Mouse (Mus musculus) lung, adult 2 months (tissue): Measurements from ENCODE around the gene Tk1. TPM values are rescaled to one million over a fixed set of nuclear protein-coding genes. Genes with fewer than 3 reads are reported as not detected.

Source experiments
- DNase-seq: peaks from one replicate; pipeline ENCODE4 v3.0.0; 2022
- H3K4me1 ChIP-seq: fragments of 200-500 bp; 2 replicates; pipeline ENCODE4 v1.6.1; 2011; ENCODE audit warnings: low read length; ENCODE audit not compliant: control insufficient read depth, insufficient read depth
- H3K4me3 ChIP-seq: fragments of 200-500 bp; replicated peaks from 2 replicates; pipeline ENCODE3; 2011; ENCODE audit warnings: low read depth, mild to moderate bottlenecking, control low read depth, low read length; ENCODE audit errors: extremely low read depth
- CTCF ChIP-seq: fragments of 200-500 bp; IDR thresholded peaks from 2 replicates; pipeline ENCODE4 v1.5.1; 2011; ENCODE audit warnings: mild to moderate bottlenecking, low read length, control low read depth; ENCODE audit not compliant: insufficient read depth
- POLR2A ChIP-seq: fragments of 200-500 bp; IDR thresholded peaks from 2 replicates; pipeline ENCODE4 v1.6.1; 2011; ENCODE audit warnings: low read depth, mild to moderate bottlenecking, control low read depth, low read length, borderline replicate concordance; ENCODE audit errors: extremely low read depth
- WGBS: fragments of 180-500 bp; shearing (Covaris S2); methylation state at CpG from one replicate; pipeline ENCODE4 v1.1.7; 2018; 5-methylcytosine and 5-hydroxymethylcytosine counted together
- polyA plus RNA-seq: library from polyadenylated mRNA; depleted of rRNA; stranded (reverse); fragments of >200 nt; gene quantifications from 2 replicates; pipeline ENCODE4 v1.2.3, GENCODE M21; 2012

The Tk1 gene
- polyA plus RNA-seq, 1 experiment: 11.5 TPM

DNA sequence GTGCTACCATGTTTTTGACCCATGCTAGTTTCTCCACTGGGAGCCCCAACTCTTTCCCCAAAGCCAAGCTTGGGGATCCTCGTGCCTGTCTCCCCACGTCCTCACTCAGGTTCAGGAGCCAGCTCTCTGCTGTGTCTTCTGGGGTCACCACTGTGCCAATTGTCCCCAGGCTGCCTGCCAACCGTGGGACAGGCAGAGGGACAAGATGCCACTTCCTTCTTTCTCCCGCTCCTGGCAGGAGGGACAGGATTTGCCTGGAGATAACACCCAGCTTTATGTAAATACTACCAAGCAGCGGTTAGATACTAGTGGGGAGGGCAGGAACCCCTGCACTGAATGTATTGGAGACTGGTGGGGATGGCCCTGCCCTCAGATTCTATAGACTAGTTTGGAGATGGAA, 12.0 kb downstream of the Tk1 start:
- Histone ChIP-seq H3K4me3 (no peak overlapping the region), H3K4me1 (peaks cover 12% of the 10 kb centered on the region)
- WGBS: 30% methylated on average over 5 of the region's 5 CpGs
- TF ChIP-seq CTCF (no peak), POLR2A (no peak)
- no peak for DNase-seq

DNA sequence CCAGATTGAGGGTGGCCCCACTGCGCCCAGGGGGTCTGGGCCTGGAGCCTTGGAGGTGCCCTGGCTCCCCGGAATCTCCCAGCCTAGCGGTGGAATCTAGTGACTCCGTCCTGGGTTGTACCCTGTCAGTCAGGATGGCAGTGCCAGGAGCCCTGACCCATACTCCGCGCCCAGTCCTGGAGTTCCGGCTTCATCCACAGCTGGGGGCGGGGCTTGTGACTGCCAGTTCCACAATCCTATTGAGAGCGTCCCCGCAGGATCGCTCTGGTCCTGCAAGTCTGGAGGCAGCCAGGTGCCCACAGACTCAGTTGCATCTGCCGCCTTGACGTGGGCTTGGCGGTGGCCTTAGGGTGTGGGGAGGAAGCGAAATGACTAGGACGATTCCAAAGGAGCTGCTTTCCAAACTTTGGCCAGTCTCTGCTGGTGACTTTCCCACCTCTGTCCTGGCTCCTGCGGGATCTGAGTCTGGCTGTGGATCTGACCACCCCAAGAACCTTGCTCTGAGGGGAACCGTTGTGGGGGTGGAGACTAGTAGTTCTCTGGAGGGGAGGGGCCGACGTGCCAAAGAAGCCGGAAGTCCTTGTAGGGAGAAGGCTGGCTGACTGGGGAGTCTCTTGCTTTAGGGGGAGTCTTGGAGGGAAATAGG, 15.4 kb downstream of the Tk1 start:
- under 1% methylated on average over 21 of the region's 21 CpGs for WGBS
- peaks cover 12% of the 10 kb centered on the region for H3K4me1 ChIP-seq
- peak; percentile 85 for DNase-seq
- peak overlapping the region; percentile 93 for H3K4me3 ChIP-seq
- TF ChIP-seq POLR2A (peak; percentile 8; the same call in 1 of the 2 replicates), CTCF (peak; percentile 50)

DNA sequence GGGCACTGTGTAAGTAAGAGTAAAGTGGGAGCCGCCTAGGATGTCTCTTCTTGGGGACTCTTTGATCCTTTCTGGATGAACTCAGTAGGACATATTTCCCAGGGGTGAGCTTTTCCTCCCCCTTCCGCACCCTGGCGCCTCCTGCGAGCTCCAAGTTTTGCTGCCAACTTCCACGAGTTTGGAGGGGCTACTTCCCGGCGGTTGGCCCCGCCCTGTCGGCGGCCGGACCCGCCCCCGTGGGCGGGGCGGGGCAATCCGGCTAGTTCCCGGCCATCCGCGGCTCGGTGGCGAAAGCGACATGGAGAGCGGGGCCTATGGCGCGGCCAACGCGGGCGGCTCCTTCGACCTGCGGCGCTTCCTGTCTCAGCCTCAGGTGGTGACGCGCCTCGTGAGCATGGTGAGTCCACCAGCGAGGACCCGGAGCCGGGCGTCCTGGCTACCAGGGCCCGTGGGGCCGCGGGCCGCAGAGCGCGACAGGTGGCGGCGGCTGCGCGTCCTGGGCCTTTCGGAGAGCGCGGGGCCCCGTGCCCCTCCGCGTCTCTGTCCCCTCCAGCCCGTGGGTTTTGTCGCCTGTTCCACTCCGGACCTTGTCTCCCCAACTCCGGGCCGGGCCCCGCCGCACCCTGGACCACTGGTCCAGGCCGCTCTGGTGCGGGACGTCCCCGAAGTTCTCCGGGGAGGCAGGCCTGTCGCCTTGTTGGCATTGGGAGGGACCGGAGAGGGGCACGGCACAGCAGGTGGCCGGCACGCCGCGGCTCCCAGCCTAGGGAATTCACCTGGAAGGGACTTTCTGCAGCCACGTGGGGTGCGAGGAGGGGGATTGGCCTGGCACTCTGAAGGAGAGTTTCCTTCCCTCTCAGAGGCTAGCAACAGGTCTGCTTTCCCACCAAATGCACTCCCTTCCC, 16.2 kb downstream of the Tk1 start, which contains the start of the genes Gm20708 and Syngr2:
Gene Gm20708 (plus strand): TSS at position 262 of the 905 bp plus-strand sequence.
Gene Syngr2 (plus strand): TSS at position 262 of the 905 bp plus-strand sequence.
- under 1% methylated on average over 75 of the region's 75 CpGs for WGBS
- peak within 1 kb of the TSS; percentile 93 for H3K4me3 ChIP-seq
- peak; percentile 82 for DNase-seq
- peaks cover 9% of the 10 kb centered on the region for H3K4me1 ChIP-seq
- TF ChIP-seq POLR2A (peak; percentile 73; the same call in 1 of the 2 replicates), CTCF (no peak)

DNA sequence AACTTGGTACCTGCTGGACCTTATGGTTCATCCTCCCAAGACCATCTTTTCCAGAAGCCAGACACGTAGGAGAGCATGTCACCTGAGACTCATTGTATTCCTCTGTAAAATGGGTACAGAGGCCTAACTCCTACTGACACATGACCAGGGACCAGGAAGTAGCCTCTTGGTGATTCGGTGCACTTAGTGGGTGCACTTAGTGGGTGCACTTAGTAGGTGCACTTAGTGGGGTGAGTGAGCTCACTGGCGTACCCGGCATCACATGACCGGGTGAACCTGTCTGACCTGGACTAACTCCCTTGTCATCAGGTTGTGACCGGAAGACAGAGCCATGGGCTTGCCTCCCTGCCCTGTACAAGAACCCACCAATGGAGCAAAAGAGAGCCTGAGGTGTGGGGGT, 19.1 kb downstream of the Tk1 start:
- Histone ChIP-seq H3K4me3 (no peak overlapping the region), H3K4me1 (no peaks in the 10 kb centered on the region; the same call in 1 of the 2 replicates)
- TF ChIP-seq CTCF (no peak), POLR2A (no peak)
- no peak for DNase-seq
- WGBS: 92% methylated on average over 6 of the region's 6 CpGs

DNA sequence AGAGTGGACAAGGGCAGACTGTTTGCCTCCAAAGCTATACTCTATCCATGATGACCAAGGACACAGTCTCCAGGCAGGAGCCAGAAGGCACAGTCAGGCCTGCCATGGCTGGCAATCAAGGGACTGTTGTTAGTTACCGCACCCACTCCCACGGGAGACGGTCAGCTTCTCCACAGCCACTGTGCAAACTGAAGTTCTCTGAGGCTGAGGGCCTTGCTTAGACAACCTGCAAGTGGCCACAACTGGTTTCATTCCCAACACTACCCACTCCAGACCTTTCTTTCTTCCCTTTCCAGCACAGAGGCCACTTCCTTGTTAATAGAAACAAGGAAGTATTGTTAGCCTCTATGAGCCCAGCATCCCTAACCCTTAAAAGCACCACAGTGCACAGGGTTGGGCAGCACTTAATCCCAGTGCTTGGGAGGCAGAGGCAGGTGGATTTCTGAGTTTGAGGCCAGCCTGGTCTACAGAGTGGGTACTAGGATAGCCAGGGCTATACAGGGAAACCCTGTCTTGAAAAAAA, 22.7 kb downstream of the Tk1 start:
- WGBS: 71% methylated on average over 3 of the region's 3 CpGs
- DNase-seq: no peak
- Histone ChIP-seq H3K4me1 (no peaks in the 10 kb centered on the region), H3K4me3 (no peak overlapping the region)
- TF ChIP-seq POLR2A (no peak), CTCF (no peak)

DNA sequence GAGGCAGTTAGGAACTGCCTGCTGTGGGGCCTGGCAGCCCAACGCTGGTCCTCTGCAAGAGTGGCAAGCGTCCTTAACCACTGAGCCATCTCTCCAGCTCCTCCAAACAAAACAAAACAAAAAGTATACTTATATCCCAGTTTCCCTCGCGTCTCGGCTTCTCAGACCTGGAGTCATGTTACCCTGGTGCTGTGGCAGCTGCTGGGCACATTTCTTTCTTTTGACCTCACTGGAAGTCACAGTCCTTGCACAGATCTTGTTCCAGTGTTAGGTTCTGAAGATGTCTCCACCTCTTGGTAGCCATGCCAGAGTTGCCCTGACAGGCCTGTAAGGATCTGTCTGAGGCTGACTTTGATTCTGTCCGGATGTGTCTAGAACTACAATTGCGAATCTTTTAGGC, 24.2 kb downstream of the Tk1 start:
- no peaks in the 10 kb centered on the region for H3K4me1 ChIP-seq
- TF ChIP-seq CTCF (no peak), POLR2A (no peak)
- WGBS: 77% methylated on average over 7 of the region's 7 CpGs
- no peak overlapping the region for H3K4me3 ChIP-seq
- DNase-seq: no peak

DNA sequence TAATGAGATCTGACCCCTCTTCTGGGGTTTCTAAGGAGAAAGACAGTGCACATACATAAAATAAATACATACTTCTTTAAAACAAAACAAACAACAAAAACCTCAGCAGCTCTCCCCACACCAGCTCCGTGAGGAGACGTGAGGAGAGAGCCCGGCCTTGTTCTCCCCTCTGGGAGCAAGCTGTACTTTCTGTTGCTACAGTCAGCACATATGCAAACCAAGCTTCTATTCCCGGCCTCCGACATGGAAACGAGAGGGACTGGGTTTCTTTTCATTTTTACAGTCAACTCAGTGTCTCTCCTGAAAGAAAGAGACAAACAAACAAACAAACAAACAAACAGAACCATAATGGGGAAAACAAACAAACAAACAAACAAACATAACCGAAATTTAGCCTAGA, 25.9 kb downstream of the Tk1 start:
- DNase-seq: no peak
- no peaks in the 10 kb centered on the region for H3K4me1 ChIP-seq
- WGBS: 87% methylated on average over 7 of the region's 7 CpGs
- no peak overlapping the region for H3K4me3 ChIP-seq
- TF ChIP-seq POLR2A: no peak
- no peak for TF ChIP-seq CTCF

DNA sequence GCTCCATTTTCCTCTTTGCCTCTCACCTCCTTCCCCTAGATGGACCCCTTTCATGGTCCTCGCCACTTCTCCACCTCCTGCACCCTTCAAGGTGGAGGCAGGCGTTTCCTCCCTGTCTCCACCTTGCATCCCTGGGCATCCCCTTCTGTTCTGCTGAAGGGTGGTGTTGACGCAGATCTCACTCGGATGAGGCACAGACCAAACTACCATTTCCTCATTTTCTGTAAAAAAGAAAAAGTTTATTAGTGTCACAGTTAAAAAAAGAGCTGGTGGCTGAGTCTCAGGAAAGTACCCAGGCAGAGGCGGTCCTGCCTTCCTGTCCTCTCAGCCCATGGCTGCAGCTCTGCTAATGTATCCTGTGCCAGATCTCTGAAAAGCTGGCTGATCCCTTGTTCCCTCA, 26.7 kb downstream of the Tk1 start:
- no peak for TF ChIP-seq CTCF
- no peak for TF ChIP-seq POLR2A
- H3K4me3 ChIP-seq: no peak overlapping the region
- no peaks in the 10 kb centered on the region for H3K4me1 ChIP-seq
- no peak for DNase-seq
- 46% methylated on average over 5 of the region's 5 CpGs for WGBS

DNA sequence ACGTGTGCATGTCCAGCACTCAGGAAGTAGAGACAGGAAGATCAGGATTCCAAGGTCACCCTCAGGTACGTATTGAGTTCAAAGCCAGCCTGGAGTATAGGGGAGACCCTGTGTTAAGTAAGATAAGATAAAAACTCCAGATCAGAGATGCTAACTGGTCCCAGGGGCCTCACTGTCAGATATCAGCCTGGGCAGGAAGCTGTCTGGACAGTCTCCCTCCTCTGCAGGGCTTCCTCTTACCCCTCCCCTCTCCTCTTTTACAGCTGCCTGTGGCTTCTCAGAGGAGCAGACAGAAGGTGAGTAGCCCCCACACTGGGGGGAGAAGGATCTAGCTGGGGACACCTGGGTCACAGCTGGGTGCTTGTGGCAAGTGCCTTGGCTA, 27.7 kb downstream of the Tk1 start:
- WGBS: 22% methylated on average over 2 of the region's 2 CpGs
- no peak for DNase-seq
- TF ChIP-seq CTCF (no peak), POLR2A (no peak)
- Histone ChIP-seq H3K4me1 (no peaks in the 10 kb centered on the region), H3K4me3 (no peak overlapping the region)
